Mouse (Mus musculus) forebrain, embryonic 13.5 days (tissue): ENCODE data around the gene Lypd5. TPM values are rescaled to one million over a fixed set of nuclear protein-coding genes. Genes with fewer than 3 reads are reported as not detected.

Experiments
- ATAC-seq: fragments of 200-750 bp; cut with Nextera tagmentation; 2 replicates; pipeline ENCODE4 v1.8.0; 2017
- H3K27ac ChIP-seq: fragments of 300-500 bp; sonication (generic); 2 replicates; pipeline ENCODE4 v1.5.1; 2015; ENCODE audit warnings: inconsistent platforms, mild to moderate bottlenecking, moderate library complexity
- H3K27me3 ChIP-seq: fragments of 300-500 bp; sonication (generic); 2 replicates; pipeline ENCODE4 v1.6.1; 2015; ENCODE audit warnings: mild to moderate bottlenecking, inconsistent platforms
- H3K36me3 ChIP-seq: fragments of 300-500 bp; sonication (generic); 2 replicates; pipeline ENCODE4 v1.6.1; 2015; ENCODE audit warnings: mild to moderate bottlenecking, inconsistent platforms; ENCODE audit not compliant: poor library complexity, severe bottlenecking
- H3K4me1 ChIP-seq: fragments of 300-500 bp; sonication (generic); 2 replicates; pipeline ENCODE4 v1.6.1; 2015; ENCODE audit warnings: inconsistent platforms
- H3K4me2 ChIP-seq: fragments of 300-500 bp; sonication (generic); 2 replicates; pipeline ENCODE4 v1.6.1; 2015; ENCODE audit warnings: inconsistent platforms, mild to moderate bottlenecking, moderate library complexity
- H3K4me3 ChIP-seq: fragments of 300-500 bp; sonication (generic); 2 replicates; pipeline ENCODE4 v1.5.1; 2015; ENCODE audit warnings: mild to moderate bottlenecking, inconsistent platforms
- H3K9ac ChIP-seq: fragments of 300-500 bp; sonication (generic); 2 replicates; pipeline ENCODE4 v1.6.1; 2015; ENCODE audit warnings: mild to moderate bottlenecking, inconsistent platforms
- H3K9me3 ChIP-seq: fragments of 300-500 bp; sonication (generic); replicated peaks from 2 replicates; pipeline ENCODE4 v1.6.1; 2016; ENCODE audit warnings: inconsistent platforms
- WGBS: fragments of 180-500 bp; shearing (Covaris S2); methylation state at CpG from one replicate; pipeline ENCODE4 v1.1.7; 2015; 5-methylcytosine and 5-hydroxymethylcytosine counted together
- polyA plus RNA-seq: library from polyadenylated mRNA; unstranded; fragments of >200 nt; fragmentation: Nextera tagmentation; extraction: Ambion mirVana; gene quantifications from 2 replicates; pipeline ENCODE4 v1.2.1, GENCODE M21; 2015

The Lypd5 gene
- polyA plus RNA-seq, 1 experiment from 2014 or later = not detected

DNA sequence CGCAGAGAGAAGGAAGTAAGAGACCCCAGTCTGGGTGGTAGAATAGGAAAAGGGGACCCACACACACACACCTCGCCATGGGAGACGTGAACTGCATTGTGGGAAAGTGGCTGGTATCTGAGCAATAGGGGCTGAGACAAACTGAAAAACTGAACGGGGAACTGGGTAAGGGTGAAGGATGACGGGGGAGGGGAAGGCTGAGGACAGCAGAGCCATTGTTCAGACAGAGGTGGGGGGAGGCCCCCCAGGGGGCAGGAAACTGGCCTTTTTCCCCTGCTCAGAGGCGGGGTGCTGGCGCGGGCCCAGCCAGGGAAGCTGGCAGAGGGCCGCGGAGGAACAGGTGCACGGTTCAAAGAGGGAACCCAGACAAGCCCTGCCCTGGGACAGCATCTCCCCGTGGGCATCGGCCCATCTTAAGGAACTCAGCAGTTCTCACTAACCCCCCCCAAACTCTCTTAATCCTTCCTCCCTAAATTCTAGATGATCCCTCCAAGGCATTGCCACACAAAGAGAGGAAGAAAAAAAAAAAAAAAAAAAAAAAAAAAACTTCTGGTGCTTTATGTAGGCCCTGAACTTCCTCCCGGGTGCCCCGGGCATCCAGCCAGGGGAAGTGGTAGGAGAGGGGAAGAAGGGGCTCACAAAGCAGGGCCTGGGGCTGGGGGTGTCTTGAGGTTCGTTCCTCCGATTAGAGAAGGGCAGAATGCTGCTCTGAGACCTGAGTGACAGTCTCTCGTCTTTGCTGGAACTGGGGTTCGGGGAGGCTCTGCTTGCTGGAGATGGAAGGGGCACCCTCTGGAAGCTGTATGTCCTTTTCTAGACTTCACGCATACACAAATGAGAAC lies 24.8 kb downstream of the Lypd5 start:
- WGBS = 22% methylated on average over 16 of the region's 20 CpGs
- peak; percentile 69 for ATAC-seq
- Histone ChIP-seq H3K9ac (0 out of 2 replicates have a peak overlapping the region, but pooled peaks have one; percentile 45), H3K27ac (peak overlapping the region; percentile 68), H3K9me3 (no peaks in the 10 kb centered on the region), H3K4me2 (peak overlapping the region; percentile 46), H3K4me3 (no peak overlapping the region), H3K4me1 (peaks cover 20% of the 10 kb centered on the region), H3K27me3 (peaks cover 17% of the 10 kb centered on the region; the same call in 1 of the 2 replicates), H3K36me3 (no peaks in the 10 kb centered on the region)

GRCm38 (mm10) chr7:24376456-24376855 lies 27.5 kb downstream of the Lypd5 start:
- Histone ChIP-seq H3K4me1 (peaks cover 20% of the 10 kb centered on the region), H3K27ac (no peak overlapping the region), H3K9me3 (no peaks in the 10 kb centered on the region), H3K9ac (no peak overlapping the region), H3K4me2 (no peak overlapping the region), H3K4me3 (no peak overlapping the region), H3K27me3 (peaks cover 17% of the 10 kb centered on the region; the same call in 1 of the 2 replicates), H3K36me3 (no peaks in the 10 kb centered on the region)
- 92% methylated on average over 8 of the region's 8 CpGs for WGBS
- ATAC-seq = no peak

DNA sequence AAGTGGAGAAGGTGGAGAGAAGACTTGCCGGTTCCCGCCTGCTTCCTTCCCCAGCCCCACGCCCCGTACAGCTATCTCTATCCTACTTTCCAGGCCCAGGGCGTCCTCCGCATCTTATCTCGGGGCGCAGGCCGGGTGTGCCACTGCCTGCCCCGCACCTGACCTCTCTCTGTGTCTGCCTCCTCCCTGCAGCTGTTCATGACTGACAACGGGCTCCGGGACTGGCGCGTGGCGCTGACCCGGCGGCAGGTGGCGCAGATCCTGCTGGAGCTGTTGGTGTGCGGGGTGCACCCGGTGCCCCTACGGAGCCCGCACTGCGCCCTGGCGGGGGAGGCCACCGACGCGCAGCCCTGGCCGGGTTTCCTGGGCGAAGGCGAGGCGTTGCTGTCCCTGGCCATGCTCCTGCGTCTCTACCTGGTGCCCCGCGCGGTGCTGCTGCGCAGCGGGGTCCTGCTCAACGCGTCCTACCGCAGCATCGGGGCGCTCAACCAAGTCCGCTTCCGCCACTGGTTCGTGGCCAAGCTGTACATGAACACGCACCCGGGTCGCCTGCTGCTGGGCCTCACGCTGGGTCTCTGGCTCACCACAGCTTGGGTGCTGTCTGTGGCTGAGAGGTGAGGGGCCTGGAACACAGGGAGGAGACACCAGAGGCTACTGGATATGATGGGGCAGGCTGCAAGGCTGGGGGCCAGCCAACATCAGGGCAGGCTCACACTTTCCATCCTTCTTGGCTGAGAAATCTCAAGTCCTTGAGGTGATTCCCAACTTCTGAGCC lies 28.3 kb downstream of the Lypd5 start:
- Histone ChIP-seq H3K27ac (no peak overlapping the region), H3K4me1 (peaks cover 20% of the 10 kb centered on the region), H3K27me3 (peaks cover 17% of the 10 kb centered on the region; the same call in 1 of the 2 replicates), H3K4me3 (peak overlapping the region; percentile 31), H3K36me3 (no peaks in the 10 kb centered on the region), H3K4me2 (peak overlapping the region; percentile 57), H3K9me3 (no peaks in the 10 kb centered on the region), H3K9ac (peak overlapping the region; percentile 50)
- WGBS = 9% methylated on average over 47 of the region's 49 CpGs
- ATAC-seq = peak; percentile 57; the same call in 1 of the 2 replicates

GRCm38 (mm10) chr7:24378049-24378701 lies 29.2 kb downstream of the Lypd5 start:
- ATAC-seq = no peak

DNA sequence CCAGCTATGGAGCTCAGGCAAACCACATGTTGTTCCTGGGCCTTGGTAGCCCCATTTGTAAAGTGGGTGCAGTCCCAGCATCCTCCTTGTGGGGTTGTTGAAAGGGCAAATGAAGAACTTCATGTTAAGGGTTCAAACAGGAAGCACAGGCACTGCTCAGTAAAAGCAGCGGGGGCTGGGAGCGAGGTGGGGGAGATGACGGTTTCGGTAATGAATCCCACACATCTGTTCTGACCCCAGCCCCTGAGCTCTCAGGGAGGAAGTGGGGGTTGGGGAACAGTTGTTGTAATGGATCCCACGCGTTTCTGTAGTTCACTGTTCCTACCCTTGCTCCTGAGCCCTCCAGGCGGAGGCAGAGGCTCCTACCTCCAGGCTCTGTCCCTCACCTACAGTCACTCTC lies 30.9 kb downstream of the Lypd5 start:
- Histone ChIP-seq H3K27ac (no peak overlapping the region), H3K36me3 (no peaks in the 10 kb centered on the region), H3K27me3 (peaks cover 17% of the 10 kb centered on the region; the same call in 1 of the 2 replicates), H3K4me2 (no peak overlapping the region), H3K9me3 (no peaks in the 10 kb centered on the region), H3K9ac (no peak overlapping the region), H3K4me1 (peaks cover 9% of the 10 kb centered on the region), H3K4me3 (no peak overlapping the region)
- no peak for ATAC-seq
- 69% methylated on average over 7 of the region's 7 CpGs for WGBS

More at GRCm38 (mm10) chr7:24378049-24378701, 29.2 kb downstream of the Lypd5 start:
- Histone ChIP-seq H3K9me3 (no peaks in the 10 kb centered on the region), H3K9ac (no peak overlapping the region), H3K36me3 (no peaks in the 10 kb centered on the region), H3K27ac (no peak overlapping the region), H3K4me1 (peaks cover 19% of the 10 kb centered on the region), H3K4me2 (no peak overlapping the region), H3K4me3 (no peak overlapping the region), H3K27me3 (peaks cover 17% of the 10 kb centered on the region; the same call in 1 of the 2 replicates)
- 74% methylated on average over 10 of the region's 10 CpGs for WGBS

- no peak for ATAC-seq
- 81% methylated on average over 2 of the region's 2 CpGs for WGBS
- H3K4me3 ChIP-seq = no peak overlapping the region
- H3K4me1 ChIP-seq = peaks cover 9% of the 10 kb centered on the region
- no peak overlapping the region for H3K9ac ChIP-seq
- H3K4me2 ChIP-seq = no peak overlapping the region
- H3K9me3 ChIP-seq = no peaks in the 10 kb centered on the region
- peaks cover 17% of the 10 kb centered on the region; the same call in 1 of the 2 replicates for H3K27me3 ChIP-seq
- H3K36me3 ChIP-seq = no peaks in the 10 kb centered on the region
- H3K27ac ChIP-seq = no peak overlapping the region
These were observed 31.4 kb downstream of the Lypd5 start for GRCm38 (mm10) chr7:24380370-24380769.

DNA sequence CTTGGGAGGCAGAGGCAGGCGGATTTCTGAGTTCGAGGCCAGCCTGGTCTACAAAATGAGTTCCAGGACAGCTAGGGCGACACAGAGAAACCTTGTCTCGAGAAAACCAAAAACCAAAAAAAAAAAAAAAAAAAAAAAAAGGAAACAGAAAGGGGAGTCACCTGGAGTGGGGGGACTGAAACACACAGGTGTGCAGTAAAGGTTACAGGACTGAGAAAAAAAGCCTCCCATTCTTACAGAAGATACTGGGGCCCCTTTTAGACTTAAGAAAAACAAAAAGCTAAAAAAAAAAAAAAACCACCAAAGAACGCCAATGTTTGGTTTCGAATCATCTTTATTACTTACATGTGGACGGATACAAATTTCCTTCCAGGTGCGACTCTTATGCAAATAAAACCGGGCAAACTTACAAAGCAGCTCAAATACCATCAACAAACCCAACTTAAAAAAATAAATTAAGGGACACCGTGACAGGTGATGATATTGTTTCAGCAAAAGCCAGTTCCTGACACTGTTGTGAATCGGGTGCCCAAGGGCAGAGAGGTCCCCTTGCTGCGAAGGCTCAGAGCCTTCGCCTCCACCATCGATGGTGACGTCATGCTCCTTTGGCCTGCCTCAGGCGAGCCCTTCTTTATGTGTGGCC lies 33.9 kb downstream of the Lypd5 start:
- Histone ChIP-seq H3K27me3 (0 out of 2 replicates have a peak, but pooled peaks cover 3% of the 10 kb centered on the region), H3K4me2 (no peak overlapping the region), H3K27ac (no peak overlapping the region), H3K4me3 (no peak overlapping the region), H3K4me1 (no peaks in the 10 kb centered on the region), H3K9ac (no peak overlapping the region), H3K36me3 (no peaks in the 10 kb centered on the region), H3K9me3 (no peaks in the 10 kb centered on the region)
- 84% methylated on average over 16 of the region's 16 CpGs for WGBS
- ATAC-seq = no peak

DNA sequence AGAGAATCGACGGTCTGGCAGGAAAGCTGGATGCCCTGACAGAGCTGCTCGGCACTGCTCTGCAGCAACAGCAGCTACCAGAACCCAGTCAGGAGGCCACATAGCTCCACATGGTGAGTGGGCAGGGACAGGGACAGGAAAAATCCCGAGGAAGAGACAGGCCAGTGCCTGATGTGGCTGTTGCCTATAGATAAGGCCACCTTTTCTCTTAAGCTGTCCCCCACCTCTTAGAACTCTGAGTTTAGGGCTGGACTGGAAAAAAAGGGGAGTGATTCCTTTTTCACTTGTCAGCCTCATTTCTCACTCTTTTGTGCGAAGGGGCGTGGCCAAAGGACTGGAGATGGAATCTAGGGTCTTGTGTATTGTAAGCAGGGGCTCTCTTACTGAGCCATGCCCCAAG lies 35.1 kb downstream of the Lypd5 start:
- Histone ChIP-seq H3K4me2 (no peak overlapping the region), H3K4me3 (no peak overlapping the region), H3K9ac (no peak overlapping the region), H3K27me3 (no peaks in the 10 kb centered on the region), H3K27ac (no peak overlapping the region), H3K9me3 (no peaks in the 10 kb centered on the region), H3K36me3 (no peaks in the 10 kb centered on the region), H3K4me1 (no peaks in the 10 kb centered on the region)
- ATAC-seq = no peak
- 70% methylated on average over 6 of the region's 6 CpGs for WGBS

GRCm38 (mm10) chr7:24384827-24385226 lies 35.8 kb downstream of the Lypd5 start:
- Histone ChIP-seq H3K9ac (peak overlapping the region; percentile 21; the same call in 1 of the 2 replicates), H3K27ac (no peak overlapping the region), H3K4me2 (peak overlapping the region; percentile 37), H3K9me3 (no peaks in the 10 kb centered on the region), H3K4me1 (no peaks in the 10 kb centered on the region), H3K27me3 (no peaks in the 10 kb centered on the region), H3K4me3 (no peak overlapping the region), H3K36me3 (no peaks in the 10 kb centered on the region)
- ATAC-seq = peak; percentile 59; the same call in 1 of the 2 replicates
- WGBS = 10% methylated on average over 11 of the region's 11 CpGs

DNA sequence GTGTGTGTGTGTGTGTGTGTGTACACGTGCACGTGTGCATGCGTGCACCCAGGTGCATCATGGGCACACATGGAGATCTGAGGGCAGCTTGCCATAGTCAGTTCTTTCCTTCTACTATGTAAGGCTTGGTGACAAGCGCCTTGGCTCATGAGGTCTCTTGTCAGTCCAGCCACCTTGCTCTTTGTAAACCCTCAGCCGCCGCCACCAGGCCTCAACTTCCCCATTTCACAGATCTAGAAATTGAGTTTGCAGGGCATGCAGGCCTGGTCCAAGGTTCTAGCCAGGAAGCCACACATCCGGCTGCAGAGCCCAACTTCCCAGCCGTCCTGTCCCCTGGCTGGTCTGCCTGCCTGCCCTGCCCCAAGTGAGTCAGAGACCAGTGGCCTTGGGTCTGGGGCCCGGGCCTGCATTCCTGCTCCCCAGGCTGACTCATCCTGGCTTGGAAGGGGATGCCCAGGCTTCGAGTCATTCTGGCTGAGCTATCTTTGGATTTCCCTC lies 38.1 kb downstream of the Lypd5 start:
- no peak for ATAC-seq

GRCm38 (mm10) chr7:24389516-24390187 lies 40.7 kb downstream of the Lypd5 start:
- Histone ChIP-seq H3K27me3 (no peaks in the 10 kb centered on the region), H3K36me3 (no peaks in the 10 kb centered on the region), H3K4me3 (no peak overlapping the region), H3K9me3 (no peaks in the 10 kb centered on the region), H3K4me2 (no peak overlapping the region), H3K9ac (no peak overlapping the region), H3K27ac (no peak overlapping the region), H3K4me1 (no peaks in the 10 kb centered on the region)
- no peak for ATAC-seq
- WGBS = 73% methylated on average over 13 of the region's 13 CpGs

More for the DNA sequence above, 38.1 kb downstream of the Lypd5 start:
- no peaks in the 10 kb centered on the region for H3K9me3 ChIP-seq
- WGBS = 85% methylated on average over 10 of the region's 10 CpGs
- H3K36me3 ChIP-seq = no peaks in the 10 kb centered on the region
- H3K4me1 ChIP-seq = no peaks in the 10 kb centered on the region
- H3K9ac ChIP-seq = no peak overlapping the region
- H3K4me3 ChIP-seq = no peak overlapping the region
- no peak overlapping the region for H3K4me2 ChIP-seq
- H3K27me3 ChIP-seq = no peaks in the 10 kb centered on the region
- H3K27ac ChIP-seq = no peak overlapping the region
